Comparison of ENCODE assay signal across 18 mouse cellular contexts in genomic region chr12:115807978-115808377, GRCm38 (mm10).
"Had no signal": no experiment of that assay in that cellular context is flagged by ENCODE, and none has a peak within 500 bp of the region (broad histone marks: within the 10 kb centered on the region; RNA-seq: fewer than 3 reads in every experiment).

No protein-coding gene starts in this region.

- H3K9me3 ChIP-seq: lung, embryonic 15.5 days; megakaryocyte, embryonic 14.5 days; midbrain, embryonic 15.5 days had no signal

- ATAC-seq: liver, embryonic 12.5 days; lung, postnatal 0 days; midbrain, embryonic 13.5 days; midbrain, embryonic 15.5 days had no signal

- H3K4me1 ChIP-seq: liver, embryonic 12.5 days; lung, embryonic 15.5 days; midbrain, embryonic 13.5 days; midbrain, embryonic 15.5 days; neural tube, embryonic 12.5 days had no signal

- H3K27me3 ChIP-seq: liver, embryonic 12.5 days; lung, embryonic 15.5 days; megakaryocyte, embryonic 14.5 days; midbrain, embryonic 13.5 days; midbrain, embryonic 15.5 days; neural tube, embryonic 12.5 days had no signal

- H3K4me2 ChIP-seq: liver, embryonic 12.5 days; lung, embryonic 15.5 days; midbrain, embryonic 11.5 days; midbrain, embryonic 13.5 days; midbrain, embryonic 15.5 days; neural tube, embryonic 12.5 days had no signal

- H3K27ac ChIP-seq: liver, embryonic 12.5 days; liver, embryonic 14.5 days; lung, embryonic 15.5 days; midbrain, embryonic 13.5 days; midbrain, embryonic 15.5 days; neural tube, embryonic 12.5 days had no signal

- H3K36me3 ChIP-seq: liver, embryonic 12.5 days; lung, embryonic 15.5 days; midbrain, embryonic 13.5 days; midbrain, embryonic 15.5 days; neural tube, embryonic 12.5 days had no signal

- DNase-seq: lung, adult 2 months; lung, postnatal 14 days; lung, postnatal 36 days; retina, postnatal 1 day; right cerebral cortex, adult 18-20 months; right cerebral cortex, postnatal 14 days; thymus, adult 18-20 months; thymus, postnatal 14 days; thymus, postnatal 36 days had no signal

- H3K9ac ChIP-seq: liver, embryonic 12.5 days; liver, embryonic 14.5 days; lung, embryonic 15.5 days; midbrain, embryonic 13.5 days; midbrain, embryonic 15.5 days; neural tube, embryonic 12.5 days had no signal

- H3K4me3 ChIP-seq: liver, embryonic 12.5 days; lung, embryonic 15.5 days; megakaryocyte, embryonic 14.5 days; midbrain, embryonic 13.5 days; midbrain, embryonic 15.5 days; neural tube, embryonic 12.5 days had no signal
